Mouse (Mus musculus) thymus, postnatal 14 days (tissue): ENCODE measurements at regions not wholly inside any gene's neighbourhood (a gene's known extent, or its start where the extent isn't known, plus 50 kb on each side); places are given as distances from the start of the nearest gene placed in this dataset.
A peak's percentile ranks its signal among the peaks of the same experiment; 100 is the strongest.

Experiments
- DNase-seq: peaks from one replicate; pipeline ENCODE4 v3.0.0; 2021

DNA sequence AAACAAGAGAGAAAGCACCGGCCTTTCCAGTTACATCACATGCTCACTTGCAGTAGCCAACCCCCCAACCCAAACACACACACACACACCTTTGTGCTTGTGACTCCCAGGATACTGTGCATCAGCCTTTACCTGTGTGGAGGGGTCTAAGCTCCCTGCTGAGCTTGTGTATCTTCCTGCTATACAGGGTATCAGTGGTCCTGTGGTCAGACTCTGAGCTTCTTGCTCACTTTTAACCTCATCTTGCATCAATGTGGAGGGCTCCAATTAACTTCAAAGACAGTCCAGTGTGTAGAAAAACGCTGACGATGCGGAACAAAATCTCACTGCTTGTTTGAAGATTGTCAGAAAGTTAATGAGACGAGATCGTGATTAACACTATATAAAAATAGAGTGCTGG, 71.4 kb upstream of the Gypa start:
- DNase-seq, result no peak

DNA sequence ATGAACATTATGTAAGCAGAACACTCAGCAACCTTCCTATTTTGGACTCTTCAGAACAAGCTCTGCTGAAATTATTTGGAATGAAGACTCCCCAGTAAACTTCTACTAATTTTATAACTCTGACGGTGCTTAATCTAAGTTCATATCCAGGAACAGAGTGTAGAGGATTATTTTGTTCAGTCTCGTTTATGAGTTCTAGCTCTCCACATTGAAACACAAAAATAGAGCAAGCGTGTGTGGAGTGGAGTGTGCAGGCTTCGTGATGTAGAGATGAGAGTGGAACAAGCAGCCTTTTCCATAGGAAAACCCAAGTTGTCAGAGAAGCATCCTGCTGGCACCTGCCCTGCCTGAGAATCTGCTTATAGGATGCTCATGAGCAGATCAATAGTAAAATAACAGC, 77.5 kb upstream of the Gypa start:
- no peak for DNase-seq

DNA sequence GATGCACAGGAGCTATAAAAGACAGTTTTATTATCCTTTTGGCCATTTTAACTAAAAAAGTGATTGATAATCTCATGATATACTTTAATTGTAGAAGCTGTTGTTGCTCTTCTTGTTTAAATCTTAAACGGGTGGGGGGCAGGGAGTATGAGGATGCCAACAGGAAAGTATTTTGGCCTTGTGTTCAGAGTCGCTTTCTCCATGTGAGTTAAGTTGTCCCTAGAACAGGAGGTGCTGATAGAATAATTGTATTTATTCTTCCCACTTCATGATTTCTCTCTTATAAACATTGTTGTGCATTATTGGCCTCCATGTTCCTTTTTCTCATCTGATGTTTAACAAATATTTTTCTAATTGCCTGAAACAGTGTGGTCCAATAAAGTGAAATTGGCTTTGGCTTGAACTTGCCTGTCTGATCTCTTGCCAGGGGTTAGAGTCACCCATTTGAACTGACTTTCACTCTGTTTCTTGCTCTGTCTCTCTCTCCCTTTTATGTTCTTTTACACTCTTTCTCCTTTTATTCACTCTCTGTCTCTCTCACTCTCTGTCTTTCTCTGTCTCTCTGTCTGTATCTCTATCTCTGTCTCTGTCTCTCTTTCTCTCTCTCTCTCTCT, 93.9 kb upstream of the Gypa start:
- no peak for DNase-seq

DNA sequence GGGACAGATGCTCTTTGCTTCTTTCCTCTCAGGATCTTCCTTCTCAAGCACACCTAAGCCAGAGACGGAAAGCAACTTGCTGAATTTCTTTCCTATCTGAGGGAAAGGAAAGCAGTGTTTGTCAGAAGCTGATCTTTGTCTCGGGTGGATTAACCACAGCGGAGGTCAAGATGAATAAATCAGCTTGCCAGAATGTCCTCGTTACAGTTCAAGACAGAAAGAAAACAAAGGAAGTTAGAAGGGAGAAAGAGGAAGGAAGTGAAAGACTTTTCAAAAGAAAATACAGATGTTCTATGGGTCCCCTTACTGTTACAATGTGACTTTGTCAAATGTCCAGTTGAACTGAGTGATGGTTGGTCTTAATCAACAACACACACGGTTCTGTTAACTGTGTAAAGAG, 98.6 kb upstream of the Gypa start:
- no peak for DNase-seq

DNA sequence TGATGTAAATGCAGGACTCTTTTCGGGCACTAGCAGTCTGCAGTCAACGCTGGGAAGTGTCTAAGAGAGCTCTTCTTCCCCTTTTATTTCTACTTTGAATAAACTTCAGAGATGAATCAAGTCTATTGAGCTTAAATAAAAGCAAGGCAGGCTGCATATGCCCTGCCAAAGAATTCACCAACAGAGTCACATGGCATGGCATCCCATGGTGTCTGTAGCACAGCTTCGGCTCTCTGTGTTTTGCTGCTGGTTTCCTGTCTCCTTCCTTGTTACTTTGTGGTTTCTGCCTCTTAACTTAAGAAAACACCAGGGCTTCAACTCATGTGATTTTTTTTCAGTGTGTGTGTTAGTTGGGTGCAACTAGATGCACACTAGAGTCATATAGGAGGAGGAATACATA, 100.5 kb upstream of the Gypa start:
- DNase-seq, result peak; percentile 13

DNA sequence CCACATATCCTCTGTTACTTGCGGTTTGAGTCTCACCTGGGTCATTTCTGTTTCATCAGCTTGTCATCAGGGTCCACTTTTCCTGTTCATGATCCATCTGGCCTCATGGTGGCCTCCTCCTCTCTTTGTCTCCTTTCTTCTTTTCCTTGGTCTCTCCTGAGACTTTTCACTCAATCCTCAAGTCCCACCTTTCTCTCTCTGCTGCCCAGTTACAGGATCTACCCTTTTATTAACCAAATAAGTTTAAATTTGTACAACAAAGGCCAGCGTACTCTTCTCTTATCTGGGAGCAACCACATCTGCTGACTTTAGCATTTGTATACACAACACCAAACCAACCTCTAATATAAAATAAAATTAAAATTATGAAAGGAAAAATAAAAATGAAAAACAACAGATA, 124.4 kb upstream of the Gypa start:
- DNase-seq, result no peak

DNA sequence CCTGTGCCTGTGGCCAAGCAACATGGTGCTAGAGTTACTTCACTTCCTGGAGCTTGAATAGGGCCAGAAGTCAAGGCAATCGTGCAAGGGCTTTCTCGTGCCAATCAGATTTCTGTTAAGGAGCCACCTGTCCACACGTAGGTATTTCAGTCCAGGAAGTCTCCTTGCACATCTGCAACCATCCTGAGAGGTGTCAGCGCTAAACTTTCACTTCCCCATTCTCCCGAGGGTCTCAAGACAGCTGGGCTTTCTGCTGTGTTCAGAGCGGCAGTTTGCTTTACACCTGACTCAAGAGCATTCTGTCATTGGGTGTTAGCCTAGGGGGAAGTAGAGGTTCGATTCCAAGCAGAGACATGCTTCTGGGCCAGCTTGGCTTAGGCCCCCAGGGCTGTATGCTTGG, 129.5 kb upstream of the Gypa start:
- DNase-seq, result no peak

DNA sequence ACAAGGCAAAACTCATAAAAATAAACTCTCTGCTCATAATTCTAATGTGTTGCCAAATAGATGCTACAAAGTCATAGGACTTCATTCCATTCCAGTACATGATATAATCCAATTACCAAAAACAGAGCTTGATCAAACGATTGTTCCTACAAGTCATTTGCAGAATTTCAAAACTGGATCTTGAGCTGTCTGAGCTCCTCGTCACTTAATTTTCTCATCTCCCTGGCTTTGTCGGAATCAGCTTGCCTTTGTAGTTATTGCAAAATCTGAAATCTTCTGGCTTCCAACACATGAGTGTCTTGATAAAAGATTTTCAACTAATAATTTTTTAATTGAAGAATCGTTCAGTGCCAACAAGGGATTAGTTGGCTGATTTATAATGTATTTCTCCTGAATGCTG, 150.3 kb upstream of the Gypa start:
- DNase-seq, result no peak

DNA sequence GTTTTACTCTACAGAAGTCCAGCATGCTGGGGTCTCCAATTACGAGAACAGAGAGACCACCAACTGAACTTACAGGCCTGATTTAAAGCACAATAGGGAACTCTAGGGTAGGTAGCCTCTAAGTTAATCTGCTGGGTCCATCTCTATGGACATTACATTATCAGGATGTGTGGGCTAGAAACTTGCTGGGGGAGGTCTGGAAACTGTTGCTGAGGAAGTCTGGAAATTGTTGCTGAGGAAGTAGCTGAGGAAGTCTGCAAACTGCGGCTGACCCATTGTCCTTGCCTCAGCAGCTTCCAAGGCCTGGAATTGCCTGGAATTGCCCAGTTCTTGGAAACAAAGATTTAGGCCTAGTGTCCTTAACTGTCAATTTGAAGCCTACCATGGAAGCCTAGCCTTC, 155.7 kb upstream of the Gypa start:
- no peak for DNase-seq

DNA sequence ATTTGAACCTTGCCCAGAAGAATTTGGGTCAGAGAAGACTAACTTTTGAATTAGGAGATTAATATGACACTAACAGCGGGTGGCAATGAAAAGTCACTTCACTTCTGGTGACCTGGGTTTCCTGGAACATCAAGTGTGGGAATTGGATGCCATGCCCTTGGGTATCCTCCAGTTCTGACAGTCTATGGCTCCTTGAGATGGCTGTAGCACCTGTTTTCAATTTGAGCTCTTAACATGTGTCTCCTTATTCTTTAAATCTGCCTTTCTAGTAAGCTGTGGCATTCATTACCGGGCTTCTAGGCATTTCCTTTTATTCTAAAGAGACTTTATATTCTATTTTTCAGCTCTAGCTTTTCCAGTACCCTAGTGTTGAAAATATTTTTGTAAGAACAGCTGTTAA, 164.9 kb upstream of the Gypa start:
- DNase-seq, result no peak

DNA sequence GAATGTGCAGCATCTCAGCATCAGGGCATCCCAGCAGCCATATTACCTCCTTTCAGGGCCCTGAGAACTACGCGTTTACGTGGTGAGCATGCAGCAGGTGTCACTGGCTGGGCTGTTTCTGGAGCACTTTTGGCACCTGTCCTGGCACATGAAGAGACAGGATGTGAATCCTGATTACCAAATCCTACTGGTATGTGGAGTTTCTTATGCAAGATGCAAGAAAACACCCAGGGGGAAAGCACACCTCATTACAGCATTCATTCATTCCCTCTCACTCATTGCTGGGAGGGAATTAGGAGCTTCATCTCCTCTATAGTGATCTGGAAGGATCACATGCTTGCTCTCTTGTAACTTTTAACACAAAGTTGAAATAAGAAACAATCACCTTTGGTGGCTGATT, 167.7 kb upstream of the Gypa start:
- DNase-seq, result no peak

DNA sequence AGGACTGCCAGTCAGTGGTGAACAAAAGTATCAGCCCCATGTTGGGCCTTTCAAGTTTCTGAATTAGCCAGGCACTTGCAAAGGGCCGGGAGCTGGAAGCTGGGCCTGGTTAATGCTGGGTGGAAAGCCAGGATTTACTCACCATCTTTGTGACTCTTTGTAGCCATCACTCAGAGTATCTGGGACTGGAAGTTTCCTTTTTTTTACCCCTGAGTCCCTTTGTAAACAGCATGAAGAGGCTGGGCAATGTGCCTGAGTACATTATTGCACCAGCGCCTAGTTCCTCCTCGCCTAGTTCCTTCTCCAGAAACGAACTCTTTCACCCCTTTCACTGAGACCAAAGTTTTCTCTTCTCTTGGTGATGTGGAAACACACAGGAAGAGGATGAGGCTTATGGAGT, 168.4 kb upstream of the Gypa start:
- DNase-seq, result no peak

DNA sequence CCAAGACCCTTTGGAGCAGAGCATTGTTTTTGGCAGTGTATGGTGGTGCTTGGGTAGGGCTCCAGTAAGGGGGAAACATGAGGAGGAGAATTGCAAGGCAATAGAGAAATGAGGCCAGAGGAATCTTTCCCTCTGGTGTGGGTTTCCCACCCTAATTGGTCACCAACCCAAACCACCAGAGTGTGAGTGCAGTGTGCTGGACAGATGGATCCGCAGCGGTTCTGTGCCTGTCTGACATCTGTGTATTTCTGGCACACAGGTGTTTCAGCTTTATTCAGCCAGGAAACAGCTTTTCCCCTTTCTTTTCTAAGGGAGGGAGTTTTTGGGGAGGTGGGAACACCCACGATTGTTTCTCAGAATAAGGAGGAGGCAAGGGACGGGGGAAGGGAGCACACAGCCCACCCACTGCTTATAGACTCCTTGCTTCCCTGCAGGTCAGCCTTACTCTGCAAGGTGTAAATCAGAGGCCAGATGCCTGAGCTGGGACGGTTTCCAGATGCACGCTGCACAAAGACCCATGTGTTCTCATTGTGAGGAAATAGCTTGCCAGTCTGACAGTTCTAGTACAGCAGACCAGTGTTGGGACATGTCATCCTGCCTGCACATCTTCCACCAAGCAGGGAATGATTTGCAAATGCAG, 175.2 kb upstream of the Gypa start:
- no peak for DNase-seq

DNA sequence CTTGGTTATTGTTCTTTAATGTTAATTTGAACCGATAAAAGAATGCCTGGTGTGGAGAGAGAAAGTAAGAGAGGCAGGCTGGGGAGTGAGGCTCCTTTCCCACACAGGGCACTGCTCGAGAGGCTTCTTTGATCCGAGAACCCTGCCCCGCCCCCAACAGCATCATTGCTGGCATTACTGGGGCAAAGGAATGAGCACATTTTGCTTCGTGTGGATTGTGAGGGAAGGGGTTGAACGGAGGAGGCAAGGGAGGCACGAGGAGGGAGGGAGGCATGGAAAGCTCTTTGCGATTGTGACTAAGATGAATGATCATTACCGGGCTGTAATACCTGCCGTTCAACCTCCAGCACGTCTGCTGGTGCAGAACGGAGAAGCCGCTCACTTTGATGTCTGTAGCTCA, 178.2 kb upstream of the Gypa start:
- DNase-seq, result peak; percentile 47

DNA sequence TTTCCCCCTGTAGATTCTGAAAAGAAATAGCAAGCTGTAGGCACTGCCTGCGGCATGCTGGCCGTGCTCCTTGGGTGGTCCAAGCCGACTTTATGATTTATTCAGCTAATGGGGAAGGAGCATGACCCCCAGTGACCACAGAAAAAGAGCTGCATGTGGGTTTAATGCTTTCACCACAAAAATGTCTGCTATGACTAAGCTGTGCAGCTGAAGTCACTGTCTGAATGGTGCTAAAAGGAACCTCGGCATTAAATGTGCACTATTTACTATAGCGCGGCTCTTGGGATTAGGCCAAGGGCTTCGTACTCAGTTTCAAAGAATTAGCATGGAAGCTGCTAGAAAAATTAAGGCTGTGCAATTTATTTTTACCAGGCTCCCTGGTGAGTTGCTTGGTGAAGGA, 178.8 kb upstream of the Gypa start:
- no peak for DNase-seq

DNA sequence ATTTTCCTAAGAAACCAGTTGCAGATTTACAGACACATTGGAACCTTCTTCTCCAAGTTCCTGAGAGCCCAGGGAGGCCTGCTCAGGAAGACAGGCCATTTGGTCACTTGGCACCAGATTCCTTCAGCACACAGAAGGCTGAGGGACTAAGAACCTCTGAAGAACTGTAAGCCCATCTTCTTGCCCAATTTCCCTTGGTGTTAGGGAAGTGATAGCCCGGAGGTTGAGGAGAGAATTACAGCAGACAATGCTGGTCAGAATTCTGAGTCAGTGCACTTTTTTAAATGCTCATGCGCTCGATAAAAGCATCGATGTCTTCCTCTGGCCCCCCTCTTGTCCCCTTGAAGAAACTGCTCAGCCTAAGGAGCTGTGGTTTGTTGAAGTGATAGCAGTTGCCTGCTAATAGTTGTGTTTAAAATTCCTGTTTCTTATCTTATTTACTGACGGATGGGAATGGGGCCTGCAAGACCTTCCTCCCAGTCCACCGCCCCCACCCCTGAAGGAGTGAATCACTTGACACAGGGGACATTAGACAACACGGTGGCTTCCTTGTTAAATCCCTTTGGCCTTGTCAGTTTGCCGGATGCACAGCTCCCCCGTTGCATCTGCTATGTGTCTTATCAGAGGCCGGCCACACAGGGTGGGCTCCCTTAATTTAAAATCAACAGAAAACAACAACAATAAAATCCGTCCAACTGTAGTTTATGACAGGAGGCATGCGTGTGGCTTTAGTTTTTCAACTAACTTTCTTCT, 179.5 kb upstream of the Gypa start:
- DNase-seq, result no peak

DNA sequence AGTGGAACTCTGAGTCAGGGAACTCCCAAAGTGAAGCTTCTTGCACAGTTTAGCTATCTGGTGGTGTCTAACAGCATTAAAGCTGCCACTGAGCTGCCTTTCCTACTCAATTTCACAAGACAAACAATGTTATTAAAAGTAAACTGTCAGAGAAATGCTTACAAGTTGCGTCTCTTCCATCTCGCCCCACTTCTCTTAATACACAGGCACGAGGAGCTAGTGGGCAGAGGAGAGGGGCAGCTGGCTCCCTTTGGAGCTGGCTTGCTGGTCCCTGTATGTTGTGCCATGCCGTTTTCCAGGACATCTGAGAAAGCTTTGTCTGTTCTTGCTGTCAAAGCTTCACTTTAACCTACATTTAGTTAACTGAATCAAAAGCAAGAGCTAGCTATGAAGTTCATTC, 185.8 kb upstream of the Gypa start:
- DNase-seq, result no peak

DNA sequence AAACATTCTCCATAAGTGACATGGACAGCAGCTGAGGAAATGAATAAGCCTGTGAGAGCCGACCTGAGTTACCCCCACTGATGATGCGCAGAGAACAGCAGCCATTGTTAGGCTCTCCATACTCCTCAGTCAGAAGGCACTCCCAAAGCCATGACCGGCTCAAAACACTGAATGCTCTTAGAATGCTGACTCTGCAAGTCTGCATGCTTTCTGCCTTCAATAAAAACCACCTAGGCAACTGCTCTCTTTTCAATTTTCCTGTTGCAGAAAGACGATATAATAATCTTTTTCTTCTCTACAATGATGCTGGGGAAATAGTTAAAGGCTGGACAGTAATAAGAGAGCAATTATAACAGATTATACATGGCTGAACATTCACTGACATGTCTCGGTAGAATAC, 195.0 kb upstream of the Gypa start:
- DNase-seq, result no peak

DNA sequence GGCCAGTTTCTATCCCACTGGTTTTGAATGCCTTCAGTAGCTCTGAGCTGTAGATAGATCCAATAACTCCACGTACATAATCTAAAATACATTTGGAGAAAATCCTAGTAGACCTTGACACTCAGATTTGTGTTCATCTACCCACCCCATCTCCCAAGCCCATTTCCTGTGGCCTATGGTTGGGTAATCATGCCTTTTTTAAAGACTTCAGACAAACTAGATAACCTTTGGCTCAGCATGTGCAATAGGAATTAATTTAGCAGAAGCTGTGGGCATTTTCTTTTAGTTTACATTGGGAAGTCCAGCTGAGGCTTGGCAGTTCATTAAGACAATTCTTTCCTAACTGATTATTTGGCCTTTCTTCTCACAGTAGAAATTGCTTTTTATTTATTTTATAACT, 203.3 kb upstream of the Gypa start:
- no peak for DNase-seq

DNA sequence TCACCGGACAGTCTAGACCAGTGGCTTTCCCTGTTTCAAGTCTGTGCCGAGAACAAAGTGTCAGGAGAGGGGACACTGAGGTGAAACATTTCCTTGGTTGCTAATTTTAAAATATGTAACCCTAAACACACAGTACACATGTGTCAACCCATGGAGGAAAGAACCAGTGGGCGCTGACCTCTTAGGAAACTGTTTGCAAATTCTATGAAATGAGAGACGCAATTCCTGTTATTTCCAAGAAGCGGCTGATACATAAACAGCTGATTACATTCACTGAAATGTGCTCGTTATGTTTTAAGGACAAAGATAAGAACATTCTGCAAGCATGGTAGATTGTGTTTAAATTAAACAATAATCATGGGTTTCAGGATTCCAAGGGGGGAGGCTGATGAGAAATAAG, 204.3 kb upstream of the Gypa start:
- no peak for DNase-seq

DNA sequence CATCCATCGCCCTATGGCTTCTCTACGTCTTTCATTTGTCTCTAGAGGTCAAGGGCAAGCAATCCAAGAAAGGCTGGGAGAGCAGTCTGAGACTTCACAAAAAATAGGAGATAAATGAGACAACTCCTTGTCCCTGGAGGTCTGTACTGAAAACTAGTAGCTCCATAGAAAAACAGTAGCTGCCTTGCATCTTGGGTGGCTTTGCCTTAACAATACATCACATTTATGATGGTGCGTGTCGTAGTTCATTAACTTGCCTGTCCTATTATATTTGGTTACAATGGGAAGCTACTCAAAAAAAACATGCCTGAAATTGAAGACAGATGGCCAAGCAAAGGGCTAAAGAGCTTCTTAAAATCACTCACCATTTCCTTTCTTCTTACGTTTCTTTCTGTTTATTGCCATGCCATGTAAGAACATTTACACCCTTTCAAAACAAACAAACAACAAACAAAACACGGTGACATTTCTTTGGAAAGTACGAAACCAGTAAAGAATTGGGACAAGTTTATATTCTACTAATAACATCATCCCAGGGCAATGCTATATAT, 211.2 kb upstream of the Hhip start:
- DNase-seq, result no peak

DNA sequence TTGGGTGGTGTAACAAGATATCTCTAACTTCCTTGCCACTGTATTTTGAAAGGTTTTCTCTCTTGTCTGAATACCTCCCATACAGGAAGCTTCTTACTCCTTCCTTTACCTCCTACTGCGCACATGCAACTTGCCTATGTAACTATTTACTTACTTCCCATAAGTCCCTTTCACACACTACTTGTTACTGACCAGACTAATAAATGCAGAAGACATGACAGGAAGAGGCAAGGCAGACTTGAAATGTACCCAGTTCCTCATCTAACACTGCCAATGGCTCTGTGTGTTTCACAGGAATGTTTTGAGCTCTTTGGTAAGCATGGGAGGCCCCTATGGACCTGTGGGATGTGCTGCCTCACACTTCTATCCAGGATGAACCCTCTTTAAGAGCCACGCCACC, 207.1 kb upstream of the Hhip start:
- DNase-seq, result no peak

DNA sequence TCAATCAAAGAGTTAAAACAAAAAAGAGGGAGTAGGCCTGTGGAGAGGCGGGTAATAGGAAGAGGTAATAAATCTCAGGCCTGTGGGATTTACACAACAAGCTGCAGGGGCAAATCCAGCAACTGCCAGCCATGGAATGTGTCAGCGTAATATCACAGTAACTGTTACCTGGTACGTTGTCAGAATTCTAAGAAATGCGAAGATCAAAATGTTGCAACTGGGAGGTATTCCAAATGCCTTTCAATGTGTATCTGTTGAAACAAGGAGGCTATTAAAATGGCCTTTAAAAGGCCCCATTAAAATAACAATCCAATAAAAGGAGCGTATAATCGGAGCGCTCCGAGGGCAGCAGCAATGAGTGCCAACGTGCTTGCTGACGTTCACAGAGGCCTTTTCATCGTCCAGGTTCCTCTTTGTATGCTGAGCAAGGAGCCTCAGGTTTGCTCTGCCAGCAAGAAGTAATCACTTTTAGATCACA, 205.7 kb upstream of the Hhip start:
- no peak for DNase-seq

DNA sequence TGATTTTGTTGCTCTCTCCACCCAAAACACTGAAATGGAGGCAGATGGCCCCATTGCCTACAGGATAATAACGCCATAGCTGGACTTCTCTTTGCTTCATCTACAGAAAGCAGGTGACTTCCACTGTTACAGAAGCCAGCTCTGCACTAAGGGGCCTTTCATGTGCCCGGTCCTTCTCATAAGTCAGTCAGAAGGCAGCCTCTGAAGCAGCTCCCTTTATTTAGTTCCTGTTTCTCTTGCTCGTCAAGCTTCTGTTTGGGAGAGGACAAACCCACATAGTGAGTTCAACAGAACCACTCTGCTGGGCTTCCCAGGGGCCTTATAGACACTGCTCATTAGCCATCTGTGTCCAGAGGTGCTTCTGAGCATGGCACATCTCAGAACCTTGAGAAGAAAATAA, 205.1 kb upstream of the Hhip start:
- DNase-seq, result no peak
